Mouse (Mus musculus): ENCODE measurements around the gene S100a1. TPM values are rescaled to one million over a fixed set of nuclear protein-coding genes. Genes with fewer than 3 reads are reported as not detected.

Gene S100a1
- total RNA-seq, 1 experiment, result 2.3 TPM

DNA sequence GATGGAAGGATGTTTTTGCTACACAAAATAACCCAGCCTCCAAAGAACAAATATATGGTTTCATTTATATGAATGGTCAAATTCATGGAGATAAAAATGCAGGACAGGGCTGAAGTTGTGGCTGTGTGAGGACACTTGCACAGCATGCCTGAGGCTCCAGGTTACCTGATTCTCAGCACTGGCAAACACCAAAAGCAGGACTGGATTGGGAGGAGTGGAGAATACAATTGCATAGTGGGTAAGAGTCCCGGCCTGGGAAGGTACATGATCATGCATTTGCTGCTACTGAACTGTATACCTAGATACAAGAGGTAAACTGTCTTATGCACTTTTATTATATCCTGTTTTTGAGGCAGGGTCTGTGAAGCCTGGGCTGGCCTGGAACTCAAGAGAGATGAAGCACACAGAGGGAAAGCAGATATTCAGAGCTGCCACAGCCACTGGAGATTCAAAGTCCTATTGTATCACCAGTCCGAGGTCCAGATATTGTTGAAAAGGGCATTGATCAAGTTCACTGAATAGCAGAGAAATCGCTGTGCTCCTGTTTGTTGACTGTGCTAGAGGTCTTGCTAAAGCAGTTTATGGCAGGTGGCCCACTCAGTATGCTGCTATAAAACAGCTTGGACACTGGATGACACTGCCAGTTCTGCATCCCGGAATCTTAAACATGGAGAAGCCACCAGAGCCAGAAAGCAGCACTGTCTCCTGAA is 20.2 kb downstream of the S100a1 start:
- in situ Hi-C loops (cut with MboI; ENCODE audit: low sequenced_read_pairs in 2 of 2, unreplicated experiment in 2 of 2), result no loop called here

GRCm38 (mm10) chr3:90491350-90491749 is 22.8 kb downstream of the S100a1 start:
- TF ChIP-seq HCFC1 (IDR thresholded peaks at IDR 0.05; ENCODE audit: borderline replicate concordance, insufficient read depth, low read length) (no peak), ZC3H11A (IDR thresholded peaks at IDR 0.05; ENCODE audit: borderline replicate concordance, low read depth, low read length) (no peak), ZNF384 (IDR thresholded peaks at IDR 0.05; ENCODE audit: low read depth, low read length) (peak; percentile 70; the same call in 1 of the 2 replicates), MAFK (IDR thresholded peaks at IDR 0.05; ENCODE audit: insufficient read depth, low read depth, low read length) (no peak), CHD2 (IDR thresholded peaks at IDR 0.05; ENCODE audit: low read depth, low read length) (no peak)
- no peak overlapping the region for H3K9ac ChIP-seq (ENCODE audit: insufficient read depth, low read depth, low read length, poor library complexity, severe bottlenecking)
- no peaks in the 10 kb centered on the region for H3K9me3 ChIP-seq (ENCODE audit: control insufficient read depth, insufficient read depth, low read depth, low read length)
- no peak for DNase-seq (ENCODE audit: low read depth, low spot score)
- in situ Hi-C loops (cut with MboI; ENCODE audit: low sequenced_read_pairs in 2 of 2, unreplicated experiment in 2 of 2), result no loop called here
- peaks cover 12% of the 10 kb centered on the region for H3K36me3 ChIP-seq (ENCODE audit: control insufficient read depth, insufficient read depth, low read length, poor library complexity, severe bottlenecking)
- H3K27ac ChIP-seq (ENCODE audit: insufficient read depth, low read depth, low read length, poor library complexity, severe bottlenecking), result no peak overlapping the region
- no peak overlapping the region for H3K4me3 ChIP-seq (ENCODE audit: insufficient read depth in 1 of 2, low read depth in 1 of 2, low read length in 2 of 2, poor library complexity in 1 of 2, severe bottlenecking in 1 of 2)
- H3K4me1 ChIP-seq (ENCODE audit: control insufficient read depth in 2 of 2, insufficient read depth in 2 of 2, low read length in 2 of 2, poor library complexity in 1 of 2), result no peaks in the 10 kb centered on the region

More for the DNA sequence above, 20.2 kb downstream of the S100a1 start:
- Histone ChIP-seq H3K27ac (ENCODE audit: insufficient read depth, low read depth, low read length, poor library complexity, severe bottlenecking) (no peak overlapping the region), H3K9ac (ENCODE audit: insufficient read depth, low read depth, low read length, poor library complexity, severe bottlenecking) (no peak overlapping the region), H3K9me3 (ENCODE audit: control insufficient read depth, insufficient read depth, low read depth, low read length) (no peaks in the 10 kb centered on the region), H3K36me3 (ENCODE audit: control insufficient read depth, insufficient read depth, low read length, poor library complexity, severe bottlenecking) (peaks cover 16% of the 10 kb centered on the region), H3K4me1 (ENCODE audit: control insufficient read depth in 2 of 2, insufficient read depth in 2 of 2, low read length in 2 of 2, poor library complexity in 1 of 2) (no peaks in the 10 kb centered on the region; a peak in 1 of 4 replicates), H3K4me3 (ENCODE audit: insufficient read depth in 1 of 2, low read depth in 1 of 2, low read length in 2 of 2, poor library complexity in 1 of 2, severe bottlenecking in 1 of 2) (no peak overlapping the region)
- no peak for DNase-seq (ENCODE audit: low read depth, low spot score)
- TF ChIP-seq MAFK (IDR thresholded peaks at IDR 0.05; ENCODE audit: insufficient read depth, low read depth, low read length), result no peak
- no peak for TF ChIP-seq HCFC1 (IDR thresholded peaks at IDR 0.05; ENCODE audit: borderline replicate concordance, insufficient read depth, low read length)
- no peak for TF ChIP-seq ZC3H11A (IDR thresholded peaks at IDR 0.05; ENCODE audit: borderline replicate concordance, low read depth, low read length)
- no peak for TF ChIP-seq ZNF384 (IDR thresholded peaks at IDR 0.05; ENCODE audit: low read depth, low read length)
- no peak for TF ChIP-seq CHD2 (IDR thresholded peaks at IDR 0.05; ENCODE audit: low read depth, low read length)

GRCm38 (mm10) chr3:90490696-90491256 is 23.4 kb downstream of the S100a1 start, which contains the start of gene Snapin:
Gene Snapin, minus strand, starts transcription at chr3:90491033.
- TF ChIP-seq CHD2 (IDR thresholded peaks at IDR 0.05; ENCODE audit: low read depth, low read length), result peak; percentile 80; the same call in 1 of the 2 replicates
- no peak for TF ChIP-seq ZC3H11A (IDR thresholded peaks at IDR 0.05; ENCODE audit: borderline replicate concordance, low read depth, low read length)
- TF ChIP-seq MAFK (IDR thresholded peaks at IDR 0.05; ENCODE audit: insufficient read depth, low read depth, low read length), result no peak
- 0 out of 2 replicates have a peak, but pooled peaks have one; percentile 12 for TF ChIP-seq ZNF384 (IDR thresholded peaks at IDR 0.05; ENCODE audit: low read depth, low read length)
- TF ChIP-seq HCFC1 (IDR thresholded peaks at IDR 0.05; ENCODE audit: borderline replicate concordance, insufficient read depth, low read length), result peak; percentile 94
- H3K4me3 ChIP-seq (ENCODE audit: insufficient read depth in 1 of 2, low read depth in 1 of 2, low read length in 2 of 2, poor library complexity in 1 of 2, severe bottlenecking in 1 of 2), result peak within 1 kb of the TSS; percentile 93 to 96
- in situ Hi-C loops (cut with MboI; ENCODE audit: low sequenced_read_pairs in 2 of 2, unreplicated experiment in 2 of 2), result no loop called here
- H3K27ac ChIP-seq (ENCODE audit: insufficient read depth, low read depth, low read length, poor library complexity, severe bottlenecking), result peak within 1 kb of the TSS; percentile 74; the same call in 1 of the 2 replicates
- no peaks in the 10 kb centered on the region for H3K4me1 ChIP-seq (ENCODE audit: control insufficient read depth in 2 of 2, insufficient read depth in 2 of 2, low read length in 2 of 2, poor library complexity in 1 of 2)
- DNase-seq (ENCODE audit: low read depth, low spot score), result peak; percentile 90
- H3K9ac ChIP-seq (ENCODE audit: insufficient read depth, low read depth, low read length, poor library complexity, severe bottlenecking), result peak within 1 kb of the TSS; percentile 96
- H3K36me3 ChIP-seq (ENCODE audit: control insufficient read depth, insufficient read depth, low read length, poor library complexity, severe bottlenecking), result peaks cover 17% of the 10 kb centered on the region
- no peaks in the 10 kb centered on the region for H3K9me3 ChIP-seq (ENCODE audit: control insufficient read depth, insufficient read depth, low read depth, low read length)

DNA sequence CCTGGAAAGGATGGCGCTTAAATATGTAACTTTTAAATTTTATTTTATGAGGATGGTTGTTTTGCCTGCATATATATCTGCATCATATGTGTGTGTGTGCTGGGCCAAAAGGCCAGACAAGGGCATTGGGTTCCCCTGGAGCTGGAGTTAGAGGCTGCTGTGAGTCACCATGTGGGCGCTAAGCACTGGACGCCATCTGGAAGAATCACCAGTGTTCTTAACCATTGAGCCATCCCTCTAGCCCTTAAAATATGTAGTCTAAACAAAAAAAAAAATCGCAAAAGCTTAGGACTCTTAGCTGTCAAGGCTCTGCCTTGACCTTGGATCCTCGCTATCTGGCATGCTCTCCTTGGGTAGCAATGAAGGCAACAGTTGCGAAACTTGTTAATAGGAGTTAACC is 25.6 kb downstream of the S100a1 start:
- Histone ChIP-seq H3K9ac (ENCODE audit: insufficient read depth, low read depth, low read length, poor library complexity, severe bottlenecking) (no peak overlapping the region), H3K4me3 (ENCODE audit: insufficient read depth in 1 of 2, low read depth in 1 of 2, low read length in 2 of 2, poor library complexity in 1 of 2, severe bottlenecking in 1 of 2) (no peak overlapping the region), H3K9me3 (ENCODE audit: control insufficient read depth, insufficient read depth, low read depth, low read length) (no peaks in the 10 kb centered on the region), H3K4me1 (ENCODE audit: control insufficient read depth in 2 of 2, insufficient read depth in 2 of 2, low read length in 2 of 2, poor library complexity in 1 of 2) (no peaks in the 10 kb centered on the region), H3K27ac (ENCODE audit: insufficient read depth, low read depth, low read length, poor library complexity, severe bottlenecking) (no peak overlapping the region), H3K36me3 (ENCODE audit: control insufficient read depth, insufficient read depth, low read length, poor library complexity, severe bottlenecking) (peaks cover 25% of the 10 kb centered on the region)
- DNase-seq (ENCODE audit: low read depth, low spot score), result no peak
- no peak for TF ChIP-seq CHD2 (IDR thresholded peaks at IDR 0.05; ENCODE audit: low read depth, low read length)
- TF ChIP-seq MAFK (IDR thresholded peaks at IDR 0.05; ENCODE audit: insufficient read depth, low read depth, low read length), result no peak
- no peak for TF ChIP-seq ZNF384 (IDR thresholded peaks at IDR 0.05; ENCODE audit: low read depth, low read length)
- TF ChIP-seq HCFC1 (IDR thresholded peaks at IDR 0.05; ENCODE audit: borderline replicate concordance, insufficient read depth, low read length), result no peak
- TF ChIP-seq ZC3H11A (IDR thresholded peaks at IDR 0.05; ENCODE audit: borderline replicate concordance, low read depth, low read length), result no peak
- in situ Hi-C loops (cut with MboI; ENCODE audit: low sequenced_read_pairs in 2 of 2, unreplicated experiment in 2 of 2), result no loop called here

Measured in ES-E14 (cell line).